Mouse (Mus musculus) erythroblast, embryonic 14.5 days (primary cell): ENCODE measurements around the gene Myo1a.

ENCODE experiments used
- GATA1 ChIP-seq: IDR thresholded peaks from 2 replicates; pipeline ENCODE4 v1.6.1; 2012; ENCODE audit warnings: low read length, inconsistent platforms, mixed read lengths
- TAL1 ChIP-seq: IDR thresholded peaks from 3 replicates; pipeline ENCODE4 v1.6.1; 2012; ENCODE audit warnings: low read length, inconsistent platforms, mixed read lengths

GRCm38 (mm10) chr10:127712736-127713135, 7.8 kb downstream of the Myo1a start:
- TF ChIP-seq GATA1, result no peak
- TF ChIP-seq TAL1, result no peak
